Mouse (Mus musculus): ENCODE data around the gene Prep. TPM values are rescaled to one million over a fixed set of nuclear protein-coding genes. Genes with fewer than 3 reads are reported as not detected.

Gene Prep
- polyA plus RNA-seq, 1 experiment from 2014 or later: 26.3 TPM

GRCm38 (mm10) chr10:45048158-45048557, 18.8 kb upstream of the Prep start:
- Histone ChIP-seq H3K9me3 (replicated peaks; ENCODE audit: control insufficient read depth, low read length) (no peaks in the 10 kb centered on the region), H3K27ac (ENCODE audit: low read length) (no peak overlapping the region), H3K9ac (ENCODE audit: low read length) (no peak overlapping the region), H3K36me3 (ENCODE audit: control insufficient read depth, insufficient read depth) (no peaks in the 10 kb centered on the region), H3K4me3 (ENCODE audit: low read length) (no peak overlapping the region), H3K27me3 (ENCODE audit: control insufficient read depth, insufficient read depth, low read length) (peaks cover 8% of the 10 kb centered on the region; the same call in 1 of the 2 replicates), H3K4me2 (ENCODE audit: low read depth, low read length) (peak overlapping the region; percentile 49), H3K4me1 (ENCODE audit: control insufficient read depth, insufficient read depth, low read length) (peaks cover 8% of the 10 kb centered on the region; the same call in 1 of the 2 replicates)
- no peak for ATAC-seq (replicated peaks; ENCODE audit: extremely low read depth, insufficient read depth, low FRiP score)
- WGBS: 10% methylated on average over 11 of the region's 11 CpGs

GRCm38 (mm10) chr10:45048622-45049021, 18.4 kb upstream of the Prep start:
- peaks cover 8% of the 10 kb centered on the region; the same call in 1 of the 2 replicates for H3K4me1 ChIP-seq (ENCODE audit: control insufficient read depth, insufficient read depth, low read length)
- H3K9me3 ChIP-seq (replicated peaks; ENCODE audit: control insufficient read depth, low read length): no peaks in the 10 kb centered on the region
- H3K27me3 ChIP-seq (ENCODE audit: control insufficient read depth, insufficient read depth, low read length): peaks cover 8% of the 10 kb centered on the region; the same call in 1 of the 2 replicates
- H3K27ac ChIP-seq (ENCODE audit: low read length): no peak overlapping the region
- WGBS: 19% methylated on average over 11 of the region's 11 CpGs
- H3K4me3 ChIP-seq (ENCODE audit: low read length): no peak overlapping the region
- no peaks in the 10 kb centered on the region for H3K36me3 ChIP-seq (ENCODE audit: control insufficient read depth, insufficient read depth)
- H3K9ac ChIP-seq (ENCODE audit: low read length): no peak overlapping the region
- ATAC-seq (replicated peaks; ENCODE audit: extremely low read depth, insufficient read depth, low FRiP score): peak; percentile 37; the same call in 1 of the 2 replicates
- peak overlapping the region; percentile 49 for H3K4me2 ChIP-seq (ENCODE audit: low read depth, low read length)

GRCm38 (mm10) chr10:45051125-45051744, 15.8 kb upstream of the Prep start:
- peaks cover 5% of the 10 kb centered on the region; the same call in 1 of the 2 replicates for H3K27me3 ChIP-seq (ENCODE audit: control insufficient read depth, insufficient read depth, low read length)
- peaks cover 8% of the 10 kb centered on the region; the same call in 1 of the 2 replicates for H3K4me1 ChIP-seq (ENCODE audit: control insufficient read depth, insufficient read depth, low read length)
- H3K36me3 ChIP-seq (ENCODE audit: control insufficient read depth, insufficient read depth): no peaks in the 10 kb centered on the region
- no peak overlapping the region for H3K27ac ChIP-seq (ENCODE audit: low read length)
- WGBS: 48% methylated on average over 11 of the region's 11 CpGs
- ATAC-seq (replicated peaks; ENCODE audit: extremely low read depth, insufficient read depth, low FRiP score): 0 out of 2 replicates have a peak, but pooled peaks have one; percentile 23
- H3K9ac ChIP-seq (ENCODE audit: low read length): no peak overlapping the region
- peak overlapping the region; percentile 11; the same call in 1 of the 2 replicates for H3K4me2 ChIP-seq (ENCODE audit: low read depth, low read length)
- no peak overlapping the region for H3K4me3 ChIP-seq (ENCODE audit: low read length)
- H3K9me3 ChIP-seq (replicated peaks; ENCODE audit: control insufficient read depth, low read length): no peaks in the 10 kb centered on the region

- no peak for ATAC-seq (replicated peaks; ENCODE audit: extremely low read depth, insufficient read depth, low FRiP score)
- no peak overlapping the region for H3K27ac ChIP-seq (ENCODE audit: low read length)
- H3K4me3 ChIP-seq (ENCODE audit: low read length): no peak overlapping the region
- WGBS: 84% methylated on average over 6 of the region's 6 CpGs
- no peaks in the 10 kb centered on the region for H3K36me3 ChIP-seq (ENCODE audit: control insufficient read depth, insufficient read depth)
- no peaks in the 10 kb centered on the region for H3K4me1 ChIP-seq (ENCODE audit: control insufficient read depth, insufficient read depth, low read length)
- H3K9ac ChIP-seq (ENCODE audit: low read length): no peak overlapping the region
- no peaks in the 10 kb centered on the region for H3K27me3 ChIP-seq (ENCODE audit: control insufficient read depth, insufficient read depth, low read length)
- H3K4me2 ChIP-seq (ENCODE audit: low read depth, low read length): no peak overlapping the region
- no peaks in the 10 kb centered on the region for H3K9me3 ChIP-seq (replicated peaks; ENCODE audit: control insufficient read depth, low read length)
Measured at GRCm38 (mm10) chr10:45058361-45058760, 8.6 kb upstream of the Prep start.

- Histone ChIP-seq H3K4me3 (ENCODE audit: low read length) (no peak overlapping the region), H3K9ac (ENCODE audit: low read length) (no peak overlapping the region), H3K4me1 (ENCODE audit: control insufficient read depth, insufficient read depth, low read length) (peaks cover under 1% of the 10 kb centered on the region; the same call in 1 of the 2 replicates), H3K4me2 (ENCODE audit: low read depth, low read length) (no peak overlapping the region), H3K36me3 (ENCODE audit: control insufficient read depth, insufficient read depth) (no peaks in the 10 kb centered on the region), H3K9me3 (replicated peaks; ENCODE audit: control insufficient read depth, low read length) (no peaks in the 10 kb centered on the region), H3K27me3 (ENCODE audit: control insufficient read depth, insufficient read depth, low read length) (no peaks in the 10 kb centered on the region), H3K27ac (ENCODE audit: low read length) (no peak overlapping the region)
- WGBS: 43% methylated on average over 1 of the region's 1 CpGs
- ATAC-seq (replicated peaks; ENCODE audit: extremely low read depth, insufficient read depth, low FRiP score): no peak
Measured at GRCm38 (mm10) chr10:45060841-45061240, 6.2 kb upstream of the Prep start.

GRCm38 (mm10) chr10:45066131-45066930, 672 bp upstream of the Prep start:
- no peaks in the 10 kb centered on the region for H3K36me3 ChIP-seq (ENCODE audit: control insufficient read depth, insufficient read depth)
- H3K27ac ChIP-seq (ENCODE audit: low read length): peak overlapping the region; percentile 87
- ATAC-seq (replicated peaks; ENCODE audit: extremely low read depth, insufficient read depth, low FRiP score): no peak
- H3K9me3 ChIP-seq (replicated peaks; ENCODE audit: control insufficient read depth, low read length): no peaks in the 10 kb centered on the region
- H3K9ac ChIP-seq (ENCODE audit: low read length): peak overlapping the region; percentile 97
- H3K27me3 ChIP-seq (ENCODE audit: control insufficient read depth, insufficient read depth, low read length): no peaks in the 10 kb centered on the region
- 12% methylated on average over 12 of the region's 12 CpGs for WGBS
- H3K4me2 ChIP-seq (ENCODE audit: low read depth, low read length): peak overlapping the region; percentile 92
- H3K4me3 ChIP-seq (ENCODE audit: low read length): peak overlapping the region; percentile 99
- peaks cover 39% of the 10 kb centered on the region for H3K4me1 ChIP-seq (ENCODE audit: control insufficient read depth, insufficient read depth, low read length)

GRCm38 (mm10) chr10:45067436-45067925, 478 bp downstream of the Prep start:
- Histone ChIP-seq H3K9ac (ENCODE audit: low read length) (peak overlapping the region; percentile 97), H3K27ac (ENCODE audit: low read length) (peak overlapping the region; percentile 75), H3K27me3 (ENCODE audit: control insufficient read depth, insufficient read depth, low read length) (no peaks in the 10 kb centered on the region), H3K4me2 (ENCODE audit: low read depth, low read length) (peak overlapping the region; percentile 92), H3K4me1 (ENCODE audit: control insufficient read depth, insufficient read depth, low read length) (peaks cover 39% of the 10 kb centered on the region), H3K9me3 (replicated peaks; ENCODE audit: control insufficient read depth, low read length) (no peaks in the 10 kb centered on the region), H3K4me3 (ENCODE audit: low read length) (peak overlapping the region; percentile 99), H3K36me3 (ENCODE audit: control insufficient read depth, insufficient read depth) (peaks cover under 1% of the 10 kb centered on the region; the same call in 1 of the 2 replicates)
- under 1% methylated on average over 28 of the region's 28 CpGs for WGBS
- peak; percentile 28 for ATAC-seq (replicated peaks; ENCODE audit: extremely low read depth, insufficient read depth, low FRiP score)

GRCm38 (mm10) chr10:45069557-45069956, 2.6 kb downstream of the Prep start:
- no peaks in the 10 kb centered on the region for H3K9me3 ChIP-seq (replicated peaks; ENCODE audit: control insufficient read depth, low read length)
- ATAC-seq (replicated peaks; ENCODE audit: extremely low read depth, insufficient read depth, low FRiP score): no peak
- H3K9ac ChIP-seq (ENCODE audit: low read length): no peak overlapping the region; the same call in 1 of the 2 replicates
- peaks cover 5% of the 10 kb centered on the region; the same call in 1 of the 2 replicates for H3K36me3 ChIP-seq (ENCODE audit: control insufficient read depth, insufficient read depth)
- H3K4me1 ChIP-seq (ENCODE audit: control insufficient read depth, insufficient read depth, low read length): peaks cover 39% of the 10 kb centered on the region
- WGBS: 45% methylated on average over 6 of the region's 6 CpGs
- H3K4me2 ChIP-seq (ENCODE audit: low read depth, low read length): peak overlapping the region; percentile 33
- H3K27me3 ChIP-seq (ENCODE audit: control insufficient read depth, insufficient read depth, low read length): no peaks in the 10 kb centered on the region
- H3K27ac ChIP-seq (ENCODE audit: low read length): peak overlapping the region; percentile 26; the same call in 1 of the 2 replicates
- H3K4me3 ChIP-seq (ENCODE audit: low read length): no peak overlapping the region
